Mouse (Mus musculus): ENCODE data around the gene Gsto2.

GRCm38 (mm10) chr19:47918016-47918415 lies 52.7 kb downstream of the Gsto2 start:
- no peak for TF ChIP-seq CTCF (conservative IDR thresholded peaks at IDR 0.05; ENCODE audit: low read length)
- TF ChIP-seq POU5F1 (IDR thresholded peaks at IDR 0.05; ENCODE audit: borderline replicate concordance, low read length) = no peak
- TF ChIP-seq NANOG (IDR thresholded peaks at IDR 0.05; ENCODE audit: borderline replicate concordance, low read length) = no peak

All from E14TG2a.4 (cell line).